Mouse (Mus musculus) megakaryocyte, embryonic 14.5 days (primary cell): ENCODE measurements at regions not wholly inside any gene's neighbourhood (a gene's known extent, or its start where the extent isn't known, plus 50 kb on each side); places are given as distances from the start of the nearest gene placed in this dataset.

Experiments used
- FLI1 ChIP-seq: IDR thresholded peaks from 2 replicates; pipeline ENCODE4 v1.6.1; 2012; ENCODE audit warnings: low read length, inconsistent platforms, mixed read lengths
- GATA1 ChIP-seq: IDR thresholded peaks from 3 replicates; pipeline ENCODE4 v1.6.1; 2012; ENCODE audit warnings: mixed read lengths, low read length, inconsistent platforms, borderline replicate concordance

DNA sequence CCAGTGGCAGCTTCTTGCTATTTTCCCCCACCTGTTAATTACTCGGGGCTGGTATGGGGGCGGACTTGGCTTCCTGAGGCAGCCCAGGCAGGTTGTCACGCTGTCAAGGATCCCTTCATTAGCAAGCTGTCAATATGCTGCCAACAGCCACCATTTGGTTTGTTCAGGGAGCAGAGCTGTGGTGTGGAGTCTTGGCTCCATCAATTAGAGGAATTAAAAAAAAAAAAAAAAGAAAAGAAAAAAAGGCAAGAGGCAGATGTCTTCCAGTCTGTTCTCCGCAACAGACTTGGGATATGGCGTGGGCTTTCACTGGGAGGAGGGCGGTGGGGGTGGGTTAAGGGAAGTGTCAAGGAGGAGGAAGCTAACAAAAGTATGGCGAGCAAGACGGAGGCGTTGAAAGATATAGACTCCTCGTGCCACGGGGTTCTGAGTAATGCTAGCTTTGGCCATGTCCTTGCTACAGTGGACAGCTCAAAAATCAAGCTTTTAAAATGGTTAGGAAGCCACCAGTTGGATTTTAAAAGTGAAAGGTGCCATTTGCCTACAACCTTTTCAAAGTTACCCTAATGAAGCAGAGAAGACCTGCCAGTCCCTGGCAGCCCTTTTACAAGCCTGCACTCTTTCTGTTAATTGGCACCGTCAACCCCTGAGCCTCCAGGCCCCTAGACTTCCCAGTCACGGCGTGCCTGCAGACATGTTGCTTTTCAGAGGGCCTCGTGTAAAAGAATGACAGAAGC is 530.7 kb downstream of the Pdcd6ip start:
- TF ChIP-seq FLI1, result no peak
- no peak for TF ChIP-seq GATA1
